In genomic region chr4:98598546-98598971, GRCm38 (mm10) we compare ENCODE assay signal across 13 mouse cellular contexts.
DNase-seq lines count a peak whose midpoint lies in the region; ATAC-seq lines count a peak whose summit lies in the region.
"Had no signal": no experiment of that assay in that cellular context is flagged by ENCODE, and none has a peak within 500 bp of the region (broad histone marks: within the 10 kb centered on the region; RNA-seq: fewer than 3 reads in every experiment).

No protein-coding gene starts in this region.

- no peaks in the 10 kb centered on the region for H3K9me3 ChIP-seq in hindbrain, embryonic 11.5 days (ENCODE audit: control insufficient read depth, low read length)
- no peaks in the 10 kb centered on the region for H3K9me3 ChIP-seq in hindbrain, embryonic 10.5 days
- no peaks in the 10 kb centered on the region for H3K9me3 ChIP-seq in embryonic facial prominence, embryonic 12.5 days
- H3K9me3 ChIP-seq in hindbrain, embryonic 13.5 days, result no peaks in the 10 kb centered on the region
- no peaks in the 10 kb centered on the region for H3K9me3 ChIP-seq in midbrain, embryonic 16.5 days (replicated peaks; ENCODE audit: control insufficient read depth, low read length, poor library complexity, severe bottlenecking)

- no peak overlapping the region for H3K4me2 ChIP-seq in hindbrain, embryonic 11.5 days (replicated peaks; ENCODE audit: low read depth, low read length)
- H3K4me2 ChIP-seq in embryonic facial prominence, embryonic 12.5 days (replicated peaks), result no peak overlapping the region
- no peak overlapping the region for H3K4me2 ChIP-seq in hindbrain, embryonic 13.5 days
- H3K4me2 ChIP-seq in midbrain, embryonic 16.5 days (ENCODE audit: low read length), result no peak overlapping the region

- no peaks in the 10 kb centered on the region for H3K27me3 ChIP-seq in hindbrain, embryonic 11.5 days (ENCODE audit: control insufficient read depth, insufficient read depth, low read length)
- H3K27me3 ChIP-seq in hindbrain, embryonic 10.5 days (ENCODE audit: insufficient read depth, poor library complexity, severe bottlenecking), result no peaks in the 10 kb centered on the region
- H3K27me3 ChIP-seq in embryonic facial prominence, embryonic 12.5 days, result no peaks in the 10 kb centered on the region
- no peaks in the 10 kb centered on the region for H3K27me3 ChIP-seq in hindbrain, embryonic 13.5 days
- no peaks in the 10 kb centered on the region for H3K27me3 ChIP-seq in midbrain, embryonic 16.5 days (ENCODE audit: control insufficient read depth, insufficient read depth, low read depth, low read length)

- no peak for DNase-seq in hindbrain, embryonic 11.5 days (ENCODE audit: low spot score)
- no peak for DNase-seq in hindbrain, embryonic 10.5 days (ENCODE audit: low spot score)
- no peak for DNase-seq in lung, postnatal 36 days
- no peak for DNase-seq in urinary bladder, postnatal 14 days (ENCODE audit: low spot score)
- DNase-seq in left cerebral cortex, adult 8-10 months (ENCODE audit: low spot score in 2 of 2), result no peak
- DNase-seq: cerebellum, postnatal 10 days; kidney, adult 9 months; lung, adult 18-20 months; right cerebral cortex, adult 18-20 months; thymus, postnatal 4 days had no signal

- H3K4me1 ChIP-seq in hindbrain, embryonic 11.5 days (replicated peaks; ENCODE audit: control insufficient read depth, insufficient read depth, low read length), result no peaks in the 10 kb centered on the region
- H3K4me1 ChIP-seq in hindbrain, embryonic 10.5 days (replicated peaks), result no peaks in the 10 kb centered on the region
- H3K4me1 ChIP-seq in embryonic facial prominence, embryonic 12.5 days, result no peaks in the 10 kb centered on the region
- peaks cover 26% of the 10 kb centered on the region for H3K4me1 ChIP-seq in hindbrain, embryonic 13.5 days (replicated peaks)
- H3K4me1 ChIP-seq in midbrain, embryonic 16.5 days (ENCODE audit: control insufficient read depth, insufficient read depth, low read length), result peaks cover 7% of the 10 kb centered on the region

- no peaks in the 10 kb centered on the region for H3K36me3 ChIP-seq in hindbrain, embryonic 11.5 days (ENCODE audit: control insufficient read depth, insufficient read depth, low read length)
- no peaks in the 10 kb centered on the region for H3K36me3 ChIP-seq in hindbrain, embryonic 10.5 days
- no peaks in the 10 kb centered on the region for H3K36me3 ChIP-seq in embryonic facial prominence, embryonic 12.5 days
- H3K36me3 ChIP-seq in hindbrain, embryonic 13.5 days, result no peaks in the 10 kb centered on the region
- H3K36me3 ChIP-seq in midbrain, embryonic 16.5 days (ENCODE audit: control insufficient read depth, insufficient read depth, low read length), result no peaks in the 10 kb centered on the region

- ATAC-seq in hindbrain, embryonic 11.5 days (ENCODE audit: low FRiP score), result peak; percentile 65
- ATAC-seq in embryonic facial prominence, embryonic 12.5 days (ENCODE audit: insufficient number of reproducible peaks, insufficient read depth, low FRiP score, low TSS enrichment), result peak; percentile 74; the same call in 1 of the 2 replicates
- peak; percentile 73 for ATAC-seq in hindbrain, embryonic 13.5 days (ENCODE audit: low FRiP score)
- ATAC-seq in midbrain, embryonic 16.5 days, result peak; percentile 66; the same call in 1 of the 2 replicates

- no peak overlapping the region for H3K4me3 ChIP-seq in hindbrain, embryonic 11.5 days (ENCODE audit: low read depth, low read length)
- no peak overlapping the region for H3K4me3 ChIP-seq in hindbrain, embryonic 10.5 days
- H3K4me3 ChIP-seq in embryonic facial prominence, embryonic 12.5 days, result no peak overlapping the region
- H3K4me3 ChIP-seq in hindbrain, embryonic 13.5 days, result no peak overlapping the region
- H3K4me3 ChIP-seq in midbrain, embryonic 16.5 days (ENCODE audit: low read depth, low read length), result no peak overlapping the region

- no peak overlapping the region for H3K9ac ChIP-seq in hindbrain, embryonic 11.5 days (ENCODE audit: low read depth, low read length)
- H3K9ac ChIP-seq in embryonic facial prominence, embryonic 12.5 days, result no peak overlapping the region
- H3K9ac ChIP-seq in hindbrain, embryonic 13.5 days, result no peak overlapping the region; the same call in 1 of the 2 replicates
- H3K9ac ChIP-seq in midbrain, embryonic 16.5 days (ENCODE audit: low read depth, low read length), result no peak overlapping the region

- no peak overlapping the region for H3K27ac ChIP-seq in hindbrain, embryonic 11.5 days (ENCODE audit: low read depth, low read length)
- no peak overlapping the region for H3K27ac ChIP-seq in hindbrain, embryonic 10.5 days
- H3K27ac ChIP-seq in embryonic facial prominence, embryonic 12.5 days, result peak overlapping the region; percentile 57; the same call in 1 of the 2 replicates
- peak overlapping the region; percentile 41; the same call in 1 of the 2 replicates for H3K27ac ChIP-seq in hindbrain, embryonic 13.5 days
- no peak overlapping the region for H3K27ac ChIP-seq in midbrain, embryonic 16.5 days (ENCODE audit: low read length)

- 77% methylated on average over 1 of the region's 1 CpGs for WGBS in hindbrain, embryonic 11.5 days
- 78% methylated on average over 1 of the region's 1 CpGs for WGBS in hindbrain, embryonic 10.5 days
- 30% methylated on average over 1 of the region's 1 CpGs for WGBS in embryonic facial prominence, embryonic 12.5 days
- whole genome bisulfite sequencing in hindbrain, embryonic 13.5 days, result 43% methylated on average over 1 of the region's 1 CpGs
- 44% methylated on average over 1 of the region's 1 CpGs for WGBS in midbrain, embryonic 16.5 days

Comparison
In these comparisons a context has a peak if more than half of its experiments do, and no peak if none do; other contexts are left out.
1. H3K27ac ChIP-seq: peak in embryonic facial prominence, embryonic 12.5 days (single experiment) and hindbrain, embryonic 13.5 days (single experiment); none in hindbrain, embryonic 11.5 days (single experiment), hindbrain, embryonic 10.5 days (single experiment) and midbrain, embryonic 16.5 days (single experiment).
2. Peak in every context shown above with its lines, with median percentiles within 50 percentile points of each other: ATAC-seq.